Mouse (Mus musculus) liver, postnatal 0 days (tissue): ENCODE data around the gene Cox10.

Experiments
- CTCF ChIP-seq: sonication (generic); IDR thresholded peaks from 2 replicates; pipeline ENCODE4 v1.5.1; 2016; ENCODE audit warnings: antibody characterized with exemption, low read depth
- EP300 ChIP-seq: IDR thresholded peaks from 2 replicates; pipeline ENCODE4 v1.6.1; 2016; ENCODE audit warnings: antibody characterized with exemption, low read depth, mild to moderate bottlenecking

DNA sequence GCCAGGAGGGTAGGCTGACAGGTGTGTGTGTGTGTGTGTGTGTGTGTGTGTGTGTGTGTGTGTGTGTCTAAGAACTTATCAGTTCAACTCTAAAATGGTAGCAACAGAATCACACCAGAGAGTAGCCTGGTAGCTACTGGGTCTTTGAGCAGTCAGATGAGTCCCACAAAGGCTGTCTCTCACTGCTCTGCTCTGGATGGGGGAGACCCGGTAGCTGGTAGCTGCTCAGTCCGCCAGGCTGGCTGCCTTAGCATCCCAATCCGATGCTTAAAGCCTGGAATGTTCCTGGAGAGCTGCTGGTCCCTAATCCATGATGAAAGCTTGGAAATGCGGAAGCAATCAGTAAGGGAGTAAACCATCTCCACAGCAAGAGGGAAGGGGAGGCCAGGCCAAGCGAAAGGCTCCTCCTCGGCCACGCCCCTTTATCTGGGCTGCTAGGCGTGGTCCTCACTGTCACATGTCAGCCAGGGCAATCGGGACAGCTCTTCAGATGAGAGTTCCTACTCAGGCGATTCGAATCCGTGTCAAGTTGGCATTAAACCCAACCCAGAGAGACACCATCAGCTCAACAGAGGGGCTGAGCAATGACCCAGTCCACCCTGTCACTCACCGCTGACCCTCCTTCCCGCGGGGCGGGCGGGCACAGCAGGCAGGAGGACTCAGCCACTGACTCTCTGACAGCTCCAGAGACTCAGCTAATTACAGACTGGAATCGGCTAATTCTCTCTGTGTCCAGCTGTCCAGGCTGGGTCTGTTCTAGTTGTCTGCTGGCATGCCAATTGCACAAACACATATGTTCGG, 127.2 kb downstream of the Cox10 start:
- no peak for TF ChIP-seq EP300
- no peak for TF ChIP-seq CTCF
